Comparison of ENCODE assay signal across 16 mouse cellular contexts in genomic region chr7:76121242-76121844, GRCm38 (mm10).
"Had no signal": no experiment of that assay in that cellular context is flagged by ENCODE, and none has a peak within 500 bp of the region (broad histone marks: within the 10 kb centered on the region; RNA-seq: fewer than 3 reads in every experiment).

No protein-coding gene starts in this region.

- H3K27ac ChIP-seq: intestine, embryonic 15.5 days; left cerebral cortex, adult 2 months; limb, embryonic 10.5 days; liver, embryonic 15.5 days; neural tube, embryonic 13.5 days had no signal

- ATAC-seq: intestine, embryonic 15.5 days had no signal

- H3K36me3 ChIP-seq: intestine, embryonic 15.5 days; limb, embryonic 10.5 days; liver, embryonic 15.5 days; neural tube, embryonic 13.5 days had no signal

- H3K4me2 ChIP-seq: intestine, embryonic 15.5 days; liver, embryonic 11.5 days; liver, embryonic 15.5 days; neural tube, embryonic 13.5 days had no signal

- DNase-seq: kidney, adult 18-20 months; kidney, postnatal 10 days; kidney, postnatal 4 days; lung, adult 2 months; lung, postnatal 10 days; lung, postnatal 4 days; right cerebral cortex, adult 18-20 months; right cerebral cortex, postnatal 25 days; thymus, postnatal 4 days had no signal

- H3K4me3 ChIP-seq: intestine, embryonic 15.5 days; left cerebral cortex, adult 2 months; limb, embryonic 10.5 days; liver, embryonic 15.5 days; myocyte; neural tube, embryonic 13.5 days had no signal

- H3K9ac ChIP-seq: intestine, embryonic 15.5 days; liver, embryonic 15.5 days; neural tube, embryonic 13.5 days had no signal

- H3K27me3 ChIP-seq: intestine, embryonic 15.5 days; liver, embryonic 15.5 days; neural tube, embryonic 13.5 days had no signal

- H3K4me1 ChIP-seq: intestine, embryonic 15.5 days; limb, embryonic 10.5 days; liver, embryonic 15.5 days; neural tube, embryonic 13.5 days had no signal

- H3K9me3 ChIP-seq: intestine, embryonic 15.5 days; limb, embryonic 10.5 days; liver, embryonic 15.5 days; neural tube, embryonic 13.5 days had no signal
